Mouse (Mus musculus) E14TG2a.4 (cell line): ENCODE results near the gene Gfra1.

Experiments
- CTCF ChIP-seq: conservative IDR thresholded peaks from 2 replicates; pipeline ENCODE4 v1.5.1; 2014; ENCODE audit warnings: low read length
- NANOG ChIP-seq: IDR thresholded peaks from 2 replicates; pipeline ENCODE4 v1.6.1; 2014; ENCODE audit warnings: borderline replicate concordance, low read length, mixed read lengths
- POU5F1 ChIP-seq: IDR thresholded peaks from 2 replicates; pipeline ENCODE4 v1.6.1; 2014; ENCODE audit warnings: low read length, borderline replicate concordance

GRCm38 (mm10) chr19:58288145-58288544 is 167.6 kb downstream of the Gfra1 start:
- TF ChIP-seq CTCF (no peak), POU5F1 (no peak), NANOG (no peak)
